Mouse (Mus musculus): ENCODE measurements around the gene Scfd2.

Scfd2 gene

DNA sequence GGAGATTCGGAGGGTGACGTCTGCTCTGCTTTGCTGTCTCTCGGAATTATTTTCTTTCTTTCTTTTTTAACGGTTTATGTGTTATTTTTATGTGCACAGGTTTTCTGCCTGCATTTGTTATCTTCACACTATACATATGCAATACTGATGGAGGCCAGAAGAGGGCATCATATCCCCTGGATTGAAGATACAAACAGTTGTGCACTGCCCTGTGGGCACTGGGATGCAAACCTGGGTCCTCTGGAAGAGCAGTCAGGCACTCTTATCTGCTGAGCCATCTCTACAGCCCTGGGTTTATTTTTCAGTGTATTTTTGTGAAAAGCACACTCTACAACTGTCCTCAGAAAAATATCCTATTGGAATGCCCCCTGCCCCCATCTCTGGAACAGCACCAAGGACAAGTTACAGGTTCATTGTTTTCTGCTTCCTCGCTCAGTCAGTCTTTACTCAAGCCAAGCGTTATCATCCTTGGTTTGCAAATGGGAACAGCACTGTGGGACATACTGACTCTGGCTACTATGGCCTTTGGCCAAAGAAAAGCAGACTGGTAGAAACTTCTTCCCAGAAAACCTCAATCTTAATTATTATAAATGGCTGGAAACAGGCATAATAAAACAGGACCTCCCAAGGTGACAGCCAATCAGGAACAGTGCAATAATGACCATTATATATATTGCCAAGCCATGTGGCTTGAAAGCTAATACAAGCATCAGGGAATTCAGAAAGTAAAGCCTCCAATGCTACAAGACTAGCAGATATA, 75.9 kb downstream of the Scfd2 start:
- DNase-seq (ENCODE audit: low spot score in 2 of 2): no peak

DNA sequence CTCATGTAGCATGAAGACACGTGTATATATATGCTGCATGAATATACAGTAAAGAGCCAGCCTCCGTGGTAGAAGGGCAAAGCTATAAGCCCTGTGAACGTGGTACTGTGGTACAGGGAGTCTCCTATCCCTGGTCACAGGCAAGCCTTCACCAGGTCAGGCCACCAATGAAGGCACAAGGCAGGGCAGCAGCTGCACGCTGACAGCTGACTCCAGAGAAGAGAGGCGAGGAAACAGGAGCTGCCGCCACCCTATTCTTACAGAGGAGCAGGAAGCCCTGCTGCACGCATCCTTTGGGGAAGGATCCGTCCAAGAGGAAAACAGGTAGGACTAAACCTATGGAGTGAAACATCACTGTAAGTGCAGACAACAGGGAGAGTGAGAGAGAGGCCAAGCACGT, 76.5 kb downstream of the Scfd2 start:
- DNase-seq (ENCODE audit: low spot score in 2 of 2): no peak

DNA sequence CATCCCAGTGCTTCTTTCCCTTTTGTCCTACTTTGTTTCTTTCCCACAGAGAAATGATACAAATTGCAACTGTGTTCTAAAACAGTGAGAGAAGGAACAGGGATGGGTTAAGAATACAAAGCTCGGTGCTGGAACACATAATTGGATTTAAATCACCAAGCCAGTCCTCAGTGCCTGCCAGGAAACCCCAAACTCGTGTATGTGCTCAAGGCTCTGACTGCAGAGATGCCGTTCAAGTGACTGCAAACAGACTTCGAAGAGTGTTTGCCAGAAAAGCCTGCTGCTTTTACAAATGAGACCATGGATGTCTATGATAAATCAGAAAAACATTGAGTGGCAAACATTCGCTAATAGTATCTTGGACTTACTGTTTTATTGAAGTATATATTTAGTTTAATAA, 80.6 kb downstream of the Scfd2 start:
- no peak for DNase-seq (ENCODE audit: low spot score in 2 of 2)

DNA sequence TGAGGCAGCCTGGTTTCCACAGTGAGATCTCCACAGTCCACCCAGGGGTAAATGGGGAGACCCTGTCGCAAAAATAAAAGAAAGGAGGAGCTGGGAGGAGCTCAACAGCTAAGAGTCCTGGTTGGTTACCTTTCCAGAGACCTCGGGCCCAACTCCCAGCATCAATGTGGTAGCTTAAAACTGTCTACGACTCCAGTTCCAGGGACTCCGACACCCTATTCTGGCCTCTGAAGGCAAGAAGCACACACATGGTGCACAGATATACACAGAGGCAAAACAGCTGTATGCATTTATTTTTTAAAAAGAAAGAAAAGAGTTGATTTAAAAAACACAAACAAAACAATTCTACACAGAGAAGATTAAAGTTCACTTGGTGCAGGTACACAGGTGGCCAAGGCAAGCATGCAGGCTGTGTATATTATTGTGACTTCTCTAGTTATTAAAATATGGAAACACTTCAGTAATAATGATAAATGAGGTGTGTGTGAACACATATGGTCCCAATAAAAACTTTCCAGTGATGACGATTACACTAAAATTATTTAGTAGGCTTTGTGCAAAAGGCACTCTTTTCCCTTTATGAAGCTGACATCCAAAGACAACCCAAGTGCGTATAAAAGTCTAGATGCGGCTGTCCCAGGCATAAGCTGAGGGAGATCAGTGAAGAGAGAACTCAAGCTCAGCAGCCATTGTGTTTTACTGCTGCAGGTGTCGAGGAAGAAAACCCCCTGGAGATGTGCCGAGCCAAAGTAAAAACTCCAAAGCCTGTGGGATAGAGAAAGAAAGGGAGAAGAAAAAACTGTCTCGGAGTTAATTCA, 83.8 kb downstream of the Scfd2 start:
- DNase-seq (ENCODE audit: low spot score in 2 of 2): no peak

DNA sequence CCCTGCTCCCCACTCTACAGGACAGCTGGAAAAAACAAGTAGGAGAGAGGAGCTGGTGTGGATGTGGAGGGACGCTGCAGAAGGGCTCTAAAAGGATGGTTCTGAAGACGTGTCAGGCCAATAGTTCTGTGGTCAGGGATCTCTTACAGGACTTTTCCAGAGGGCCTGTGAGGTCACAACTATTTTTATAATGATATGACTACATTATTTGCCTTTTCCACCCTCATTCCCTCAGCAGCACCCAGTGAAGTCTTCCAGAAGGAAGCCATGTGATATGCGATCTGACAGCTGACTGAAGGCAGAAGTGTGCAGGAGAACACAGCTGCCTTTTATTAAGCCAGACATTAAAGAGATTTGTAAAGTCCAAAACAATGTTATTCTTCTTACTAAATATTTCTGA, 85.7 kb downstream of the Scfd2 start:
- DNase-seq (ENCODE audit: low spot score in 2 of 2): no peak

DNA sequence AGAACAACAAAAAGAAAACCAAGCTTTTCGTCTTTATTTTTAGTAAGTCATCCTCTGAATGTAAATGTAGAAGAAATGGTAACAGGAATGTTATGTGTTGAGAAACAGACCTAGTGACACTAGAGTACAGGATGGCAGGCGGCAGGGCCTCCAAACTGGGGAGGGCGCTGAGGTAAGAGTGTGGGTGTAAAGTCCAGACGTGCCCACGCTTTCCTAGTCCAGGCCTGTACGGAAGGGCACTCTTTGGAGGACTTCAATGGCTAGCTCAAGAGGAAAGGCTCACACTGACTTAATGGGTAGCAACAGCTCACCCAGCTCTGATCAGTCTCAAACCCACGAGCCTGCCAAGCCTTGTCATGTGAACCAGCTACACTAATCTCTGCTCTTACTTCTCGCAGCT, 93.2 kb downstream of the Scfd2 start:
- no peak for DNase-seq (ENCODE audit: low spot score in 2 of 2)

DNA sequence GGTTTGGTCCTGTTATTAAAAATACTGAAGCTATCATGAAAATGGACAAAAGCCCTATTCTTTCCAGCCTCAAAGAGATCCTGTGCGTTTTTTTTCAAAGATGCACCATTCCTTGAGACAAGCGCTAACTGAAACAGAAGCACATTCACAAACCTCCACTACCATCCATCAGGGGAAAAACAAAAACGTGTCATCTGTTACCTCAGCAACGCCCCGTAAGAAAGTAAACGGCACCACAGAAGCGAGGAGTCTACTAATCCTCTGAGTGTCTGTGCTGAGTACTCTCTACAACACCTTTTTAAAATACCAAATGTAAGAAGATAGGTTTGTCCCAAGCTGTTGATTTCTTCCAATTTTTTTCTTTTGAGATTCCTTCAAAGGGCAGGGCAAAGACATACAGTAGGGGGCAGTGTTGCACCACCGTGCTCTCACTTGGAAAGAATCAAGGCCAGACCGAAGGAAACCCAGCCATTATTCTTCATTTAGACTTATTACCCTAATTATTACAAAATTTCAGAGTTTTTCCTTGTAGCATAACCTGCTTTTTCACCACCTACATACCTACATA, 97.9 kb downstream of the Scfd2 start:
- peak; percentile 67 to 75 for DNase-seq (ENCODE audit: low spot score in 2 of 2)

DNA sequence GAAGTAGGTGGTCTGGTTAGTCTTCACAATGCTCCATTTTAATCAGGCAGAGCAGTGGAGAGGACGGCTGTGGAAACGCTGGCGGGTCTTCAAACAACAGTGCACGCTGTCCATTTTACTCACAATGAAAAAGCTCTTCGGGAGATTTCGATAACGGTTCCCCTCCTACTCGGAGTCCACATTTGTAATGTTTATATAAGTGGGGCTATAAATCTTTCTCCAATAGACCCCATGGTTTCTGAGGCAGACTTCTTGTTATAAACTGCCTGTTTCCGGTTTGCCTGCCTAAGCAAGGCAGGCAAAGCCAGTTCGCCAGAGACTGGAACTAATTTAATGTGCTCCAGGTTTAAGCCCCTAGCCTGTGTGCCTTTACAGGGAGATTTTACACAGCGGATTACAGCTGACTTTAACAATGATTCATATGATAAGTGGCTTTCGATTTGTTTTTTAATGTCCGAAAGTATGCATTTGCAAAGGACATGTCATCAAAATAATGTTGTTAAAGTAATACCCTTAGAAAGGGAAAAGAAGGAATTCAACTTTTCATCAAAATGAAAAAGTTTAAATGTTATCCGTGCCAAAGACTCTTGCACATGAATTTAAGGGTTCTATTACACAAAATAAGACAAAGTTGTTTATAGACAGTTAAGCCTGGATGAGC, 98.5 kb downstream of the Scfd2 start:
- DNase-seq (ENCODE audit: low spot score in 2 of 2): no peak

DNA sequence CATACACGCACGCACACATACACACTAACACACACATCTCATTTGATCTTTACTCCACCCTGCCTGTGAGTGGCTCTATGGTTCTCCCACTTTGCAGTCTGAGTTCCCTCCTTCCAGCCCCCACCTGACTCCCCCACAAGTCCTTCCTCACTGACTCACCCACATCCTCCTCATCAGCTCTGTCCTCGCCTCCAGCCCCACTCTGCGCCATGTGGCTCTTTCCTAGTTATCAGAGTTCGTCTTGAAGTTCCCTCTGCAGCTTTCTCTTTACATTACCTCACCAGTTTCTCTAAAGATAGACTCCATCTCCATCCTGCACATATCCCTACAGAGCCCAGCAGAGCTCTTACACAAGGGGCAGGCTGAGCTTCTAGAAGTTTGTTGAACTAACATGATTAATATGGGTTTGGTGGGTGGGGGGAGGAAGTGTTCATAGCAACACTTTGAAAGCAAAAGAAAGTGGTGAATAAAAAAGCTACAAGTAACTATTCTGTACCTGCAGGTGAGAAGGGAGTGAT, 110.9 kb downstream of the Scfd2 start:
- peak in 1 of 2 experiments; percentile 4 for DNase-seq (ENCODE audit: low spot score in 2 of 2)

DNA sequence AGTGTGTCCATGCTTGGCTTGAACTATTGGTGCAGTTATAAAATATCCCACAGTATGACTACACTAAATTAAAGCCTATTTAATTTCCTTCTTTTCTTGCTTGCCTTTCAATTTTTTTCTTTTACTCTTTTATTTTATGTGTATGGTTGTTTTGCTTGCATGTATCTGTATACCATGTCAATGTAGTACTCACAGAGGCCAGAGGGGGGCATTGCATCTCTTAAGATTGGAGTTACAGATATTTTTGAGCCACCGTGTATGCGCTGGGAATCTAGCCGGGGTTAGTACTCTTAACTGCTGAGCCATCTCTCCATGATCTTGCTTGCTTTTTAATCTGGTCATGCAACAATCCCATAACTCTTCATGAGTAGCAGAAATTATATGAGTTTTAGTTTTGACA, 119.0 kb downstream of the Scfd2 start:
- no peak for DNase-seq (ENCODE audit: low spot score in 2 of 2)

DNA sequence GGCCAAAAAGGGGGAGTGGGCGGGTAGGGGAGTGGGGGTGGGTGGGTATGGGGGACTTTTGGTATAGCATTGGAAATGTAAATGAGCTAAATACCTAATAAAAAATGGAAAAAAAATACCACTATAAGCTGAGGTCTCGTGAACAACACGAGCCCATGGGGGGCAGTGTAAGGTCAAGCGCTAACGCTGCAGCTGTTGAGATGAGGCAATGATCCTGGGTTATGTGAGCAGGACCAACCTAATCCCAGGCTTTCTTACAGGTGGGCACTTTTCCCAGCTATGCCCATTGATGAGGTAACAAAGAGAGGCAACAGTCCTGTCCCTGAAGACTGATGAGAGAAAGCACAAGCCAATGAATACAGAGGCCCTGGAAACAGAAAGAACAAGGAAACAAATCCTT, 126.7 kb downstream of the Scfd2 start:
- no peak for DNase-seq (ENCODE audit: low spot score in 2 of 2)

DNA sequence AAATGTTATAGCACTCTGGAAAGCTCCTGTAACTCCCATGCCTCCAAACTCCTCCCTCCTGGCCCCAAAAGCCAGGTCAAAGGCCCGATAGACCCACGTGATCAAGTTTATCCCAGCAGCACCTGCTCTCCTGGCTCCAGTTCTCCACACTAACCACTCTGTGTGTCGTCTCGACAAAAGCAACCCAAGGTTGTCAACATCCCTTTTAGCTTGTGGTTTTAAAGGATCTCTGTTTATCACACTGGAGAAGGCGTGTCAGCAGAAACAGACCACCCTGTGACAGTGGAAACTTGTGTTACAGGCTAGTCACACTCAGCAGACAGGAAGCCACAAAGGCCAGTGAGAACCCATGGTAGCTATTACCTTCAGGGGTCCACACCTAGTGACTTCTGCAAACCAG, 127.5 kb downstream of the Scfd2 start:
- no peak for DNase-seq (ENCODE audit: low spot score in 2 of 2)

DNA sequence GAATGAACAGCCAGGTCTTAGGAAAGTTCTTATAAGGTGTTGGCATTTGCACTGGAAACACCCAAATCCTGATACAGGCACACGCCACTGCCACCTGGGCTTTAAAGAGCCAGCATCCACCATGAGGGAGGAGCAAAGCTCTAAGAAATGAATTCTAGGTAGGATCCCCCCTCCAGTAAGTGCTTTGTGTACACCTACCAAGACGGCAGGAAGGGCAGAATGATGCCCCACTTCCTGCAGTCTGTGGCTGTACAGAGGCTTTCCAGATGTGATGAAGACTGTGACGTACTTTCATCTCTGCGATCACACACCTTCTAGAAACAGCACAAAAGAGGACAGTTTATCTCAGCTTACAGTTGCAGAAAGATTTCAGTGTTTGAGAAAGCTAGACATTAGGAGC, 128.9 kb downstream of the Scfd2 start:
- no peak for DNase-seq (ENCODE audit: low spot score in 2 of 2)

DNA sequence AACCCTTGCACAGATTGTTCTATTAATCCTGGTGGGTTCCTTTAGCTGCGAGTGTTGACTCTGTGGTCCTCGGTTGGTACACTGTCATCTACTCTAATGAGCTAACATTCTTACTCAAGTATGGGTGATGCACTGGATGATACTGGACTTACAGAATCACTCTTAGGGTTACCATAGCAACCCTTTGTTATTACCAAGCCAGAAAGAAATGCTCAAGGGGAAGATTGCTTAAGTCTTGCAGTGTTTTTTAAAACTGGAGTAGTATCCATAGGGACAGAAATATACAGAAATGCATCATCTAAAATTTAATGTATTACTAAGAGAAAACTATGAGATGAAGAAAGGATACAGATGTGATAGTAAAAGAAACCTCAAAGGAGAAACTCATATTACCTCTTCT, 139.8 kb downstream of the Scfd2 start:
- no peak for DNase-seq (ENCODE audit: low spot score in 2 of 2)

DNA sequence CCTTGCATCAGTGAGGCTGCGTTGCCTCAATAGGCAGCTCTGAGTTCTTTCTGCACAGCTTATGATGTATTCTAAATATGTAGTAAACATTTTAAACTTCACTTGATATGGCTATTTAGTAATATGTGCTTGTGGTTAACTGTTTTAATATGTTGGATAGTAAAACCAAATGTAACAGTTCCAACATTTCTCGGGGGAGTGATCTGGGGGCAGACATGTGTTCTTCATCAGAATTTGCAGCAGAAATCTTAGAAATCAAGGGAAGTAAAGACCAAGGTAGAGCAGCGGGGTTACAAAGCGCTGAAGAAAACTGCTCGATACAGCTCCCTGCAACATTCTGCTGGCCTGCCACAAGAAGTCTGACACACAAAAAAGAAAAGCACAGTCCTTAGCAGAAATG, 140.2 kb downstream of the Scfd2 start:
- no peak for DNase-seq (ENCODE audit: low spot score in 2 of 2)

DNA sequence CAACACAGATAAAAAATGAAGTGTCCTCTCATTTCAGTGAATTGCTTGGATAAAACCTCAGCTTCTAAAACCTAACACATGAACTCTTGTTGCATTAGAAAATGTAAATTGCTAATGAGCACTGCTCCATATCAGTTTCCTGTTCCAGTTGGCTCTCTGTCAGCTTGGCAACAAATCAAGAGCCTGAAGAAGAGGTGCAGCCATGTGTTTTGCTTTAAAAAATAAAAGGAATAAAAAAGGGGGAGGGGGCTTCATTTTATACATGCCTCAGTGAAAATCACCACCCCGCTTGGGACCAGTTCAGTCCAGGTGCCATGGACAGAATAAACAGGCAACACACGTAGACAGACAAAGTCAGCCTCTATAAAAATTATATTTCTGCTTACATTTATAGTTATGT, 142.7 kb downstream of the Scfd2 start:
- DNase-seq (ENCODE audit: low spot score in 2 of 2): no peak

DNA sequence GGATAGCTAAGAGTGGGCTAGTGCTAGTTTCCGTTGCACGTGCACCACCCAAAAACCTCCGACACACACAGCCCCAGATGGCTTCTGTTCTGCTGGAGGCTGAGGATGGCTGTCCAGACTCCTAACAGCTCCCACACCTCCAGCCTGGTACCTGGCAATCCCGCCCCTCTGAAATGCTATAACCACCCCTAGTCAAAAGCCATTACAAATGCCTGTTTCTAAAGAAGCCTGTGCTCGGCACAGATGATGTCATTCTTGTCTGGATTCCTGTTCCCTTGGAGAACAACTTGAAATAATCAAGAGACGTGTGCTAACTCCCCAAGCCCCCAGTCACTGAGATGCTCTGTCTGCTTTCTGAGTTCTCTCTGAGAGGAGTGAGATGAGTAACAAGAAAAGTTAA, 143.5 kb downstream of the Scfd2 start:
- DNase-seq (ENCODE audit: low spot score in 2 of 2): no peak

DNA sequence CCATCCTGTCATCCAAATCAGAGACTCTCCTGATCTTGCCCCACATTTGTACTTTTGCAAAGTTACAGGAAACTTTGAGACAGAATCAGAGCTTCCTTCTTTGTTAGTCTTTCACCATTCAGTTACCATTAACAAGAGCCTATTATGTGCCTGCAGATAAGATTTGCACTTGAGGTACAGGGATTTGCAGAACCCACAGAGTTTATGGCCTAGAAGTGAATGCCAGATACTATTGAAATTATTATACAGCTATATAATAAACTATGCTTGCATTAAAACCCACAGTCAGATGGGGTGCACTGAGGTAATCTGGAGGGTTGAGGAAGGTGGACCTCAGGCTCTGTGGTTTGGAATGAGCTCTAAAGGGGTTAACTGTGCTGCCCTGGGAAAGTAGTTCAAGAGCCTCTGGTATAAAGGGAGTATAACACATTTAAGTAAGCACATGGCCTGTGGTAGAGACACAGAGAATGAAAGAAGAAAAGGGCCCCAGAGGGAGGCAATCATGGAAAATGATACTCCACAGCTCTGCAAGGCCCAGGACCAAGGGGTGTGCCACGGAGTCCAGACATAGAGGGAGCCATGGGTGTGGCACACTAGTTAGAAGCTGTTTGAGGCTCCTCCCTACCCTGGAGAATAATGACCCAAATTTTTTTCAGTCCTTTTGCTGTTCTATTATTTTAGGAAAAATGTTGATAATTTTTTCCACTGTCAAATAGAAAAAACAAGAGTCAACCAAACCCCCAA, 144.2 kb downstream of the Scfd2 start:
- no peak for DNase-seq (ENCODE audit: low spot score in 2 of 2)

DNA sequence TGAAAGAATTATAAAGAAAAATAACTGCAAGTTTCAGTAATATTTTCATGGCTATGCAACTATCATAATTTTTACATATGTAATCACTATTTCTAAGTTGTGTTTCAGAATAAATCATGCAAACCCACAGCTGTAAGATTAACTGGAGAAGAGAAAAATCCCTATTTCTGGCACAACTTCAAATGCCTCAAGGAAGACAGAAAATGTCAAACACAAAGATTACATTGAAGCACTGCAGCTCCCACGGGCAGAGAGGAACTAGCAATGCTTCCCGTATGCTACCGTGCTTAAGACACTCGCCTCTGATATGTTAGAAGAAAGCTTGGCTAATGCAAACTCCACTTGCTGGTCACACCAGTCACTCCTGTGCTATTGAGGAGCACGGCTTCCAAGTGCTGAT, 151.5 kb downstream of the Scfd2 start:
- DNase-seq (ENCODE audit: low spot score in 2 of 2): no peak

DNA sequence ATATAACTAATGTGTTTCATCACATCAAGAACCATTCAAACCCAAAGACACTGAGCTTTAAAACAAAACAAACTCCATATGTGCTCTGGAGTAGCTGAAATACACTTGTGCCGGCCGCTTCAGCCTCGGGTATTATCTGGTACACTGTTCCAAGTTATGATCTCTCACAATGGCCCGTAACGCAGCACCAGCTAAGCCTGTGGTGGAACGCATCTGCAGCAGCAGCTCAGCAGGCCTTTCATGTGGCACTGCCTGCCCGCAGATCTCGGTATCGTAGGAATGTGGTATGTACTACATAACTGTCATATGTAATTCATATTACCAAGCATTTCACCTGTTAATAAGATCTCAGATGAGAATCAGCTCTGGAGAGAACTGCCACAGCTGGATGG, 164.9 kb downstream of the Scfd2 start:
- DNase-seq (ENCODE audit: low spot score in 2 of 2): no peak

DNA sequence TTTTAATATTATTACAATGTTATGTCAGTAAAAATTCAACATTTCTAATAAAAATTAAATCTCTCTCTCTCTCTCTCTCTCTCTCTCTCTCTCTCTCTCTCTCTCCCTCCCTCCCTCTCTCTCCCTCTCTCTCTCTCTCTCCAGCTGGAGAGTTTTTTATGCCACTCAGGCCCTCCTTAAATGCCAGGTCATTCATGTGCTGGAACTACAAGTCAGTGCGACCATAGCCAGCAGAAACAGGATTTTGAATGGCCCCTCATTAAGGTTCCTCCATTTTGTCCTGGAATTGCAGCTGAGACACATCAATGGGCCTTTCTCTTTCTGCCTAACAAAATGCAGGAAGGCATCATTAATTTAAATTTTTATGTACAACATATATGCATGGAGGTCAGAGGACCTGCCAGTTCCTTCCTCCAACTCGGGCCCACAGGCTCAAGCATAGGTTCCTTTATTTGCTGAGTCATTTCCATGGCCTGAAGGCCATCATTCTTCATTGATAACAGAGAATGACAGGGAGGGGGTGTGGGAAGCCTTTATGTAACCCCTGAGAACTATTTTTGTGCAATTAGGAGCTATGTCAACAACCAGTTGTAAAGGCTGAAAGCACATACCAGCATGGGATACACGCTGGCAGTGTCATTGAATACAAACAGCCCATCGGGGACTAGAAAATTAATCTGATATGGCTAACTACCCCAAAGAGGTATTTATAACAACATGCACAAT, 165.4 kb downstream of the Scfd2 start:
- no peak for DNase-seq (ENCODE audit: low spot score in 2 of 2)
